Mouse (Mus musculus): Measurements from ENCODE around the gene Wnt5b.

The Wnt5b gene

DNA sequence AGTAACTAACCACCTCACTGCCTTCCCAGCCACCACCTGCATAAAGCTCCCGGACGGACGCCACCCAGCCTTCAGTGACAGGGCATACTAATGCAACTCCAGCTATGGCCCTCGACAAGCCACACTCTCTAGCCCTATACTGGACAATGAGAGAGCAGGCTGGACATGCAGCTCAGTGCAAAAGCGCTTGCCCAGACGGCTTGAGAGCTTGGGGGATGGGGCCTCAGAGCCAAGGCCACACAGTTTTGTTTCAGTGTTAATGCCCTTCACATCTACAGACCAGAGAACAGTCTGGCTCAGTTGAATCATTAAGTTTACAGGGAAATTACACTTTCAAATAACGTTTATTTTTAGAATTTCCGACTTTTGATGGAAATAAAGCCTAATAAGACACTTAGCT lies 86.0 kb downstream of the Wnt5b start:
- DNase-seq (ENCODE audit: low spot score in 2 of 2): no peak

DNA sequence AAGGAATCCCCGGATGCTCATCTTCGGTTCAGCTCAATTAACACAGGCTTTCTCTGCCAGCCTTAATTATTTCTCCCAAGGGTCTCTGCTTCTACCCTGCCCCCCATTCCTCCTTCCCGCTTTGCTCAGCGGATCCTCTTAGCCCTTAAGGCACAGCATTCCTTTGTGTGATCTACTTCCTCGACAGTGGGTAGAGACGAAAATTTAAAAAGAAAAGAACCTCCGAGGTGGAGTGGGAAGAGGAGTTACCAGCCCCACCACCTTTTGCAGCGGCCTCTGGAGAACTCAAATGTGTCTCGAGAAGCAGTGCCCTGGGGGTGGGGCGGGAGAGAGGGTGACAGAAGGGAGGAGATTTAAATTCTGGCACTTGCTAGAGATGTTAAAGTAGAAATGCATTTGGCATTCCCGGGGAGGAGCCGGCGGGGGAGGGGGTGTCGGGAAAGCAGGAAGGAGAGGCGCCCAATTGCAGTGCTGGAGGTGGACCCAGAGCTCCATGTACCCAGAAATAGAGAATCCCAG lies 92.1 kb downstream of the Wnt5b start:
- no peak for DNase-seq (ENCODE audit: low spot score in 2 of 2)

DNA sequence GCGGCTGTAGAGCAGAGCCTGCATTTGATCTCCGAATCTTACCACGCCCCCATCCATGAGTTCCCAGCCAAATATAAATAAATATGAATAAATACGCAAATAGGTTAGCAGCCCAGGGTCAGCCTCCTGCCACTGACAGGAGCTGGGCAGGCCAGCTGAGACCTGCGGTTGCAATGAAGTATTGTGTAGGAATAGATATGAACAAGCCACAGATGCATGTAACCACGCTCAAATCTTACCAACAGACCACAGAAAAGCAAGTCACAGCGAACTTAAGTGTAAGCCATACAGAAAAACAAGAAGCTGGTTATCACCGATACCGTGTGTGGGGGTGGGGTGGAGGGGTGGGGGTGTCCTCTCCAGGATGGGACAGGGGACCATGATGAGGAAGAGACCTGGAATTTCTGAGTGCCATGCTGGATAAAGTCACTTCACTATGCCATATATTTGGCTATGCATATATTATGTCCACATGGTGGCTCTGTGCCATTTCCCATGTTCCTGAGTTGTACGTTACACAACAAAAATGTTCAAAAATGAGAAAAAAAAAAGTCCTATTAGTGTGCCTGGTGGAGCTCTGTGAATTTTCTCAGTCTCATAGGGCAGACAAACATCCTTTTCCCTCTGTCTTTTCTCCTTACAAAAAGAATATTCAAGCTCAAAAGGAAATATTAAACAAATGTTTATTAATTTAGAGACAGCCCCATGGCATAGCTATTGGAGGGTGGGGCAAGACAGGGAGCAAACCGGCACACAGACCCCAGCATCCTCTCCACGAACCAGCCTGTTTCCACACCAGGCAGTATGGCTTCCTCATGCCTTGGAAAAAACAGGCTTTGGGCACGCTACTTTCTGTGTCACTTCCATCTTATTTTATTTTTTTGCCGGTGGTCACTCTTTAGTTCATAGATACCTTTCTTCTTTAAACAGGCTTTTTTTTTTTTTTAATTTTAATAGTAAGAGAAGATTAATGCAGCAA lies 92.9 kb downstream of the Wnt5b start:
- DNase-seq (ENCODE audit: low spot score in 2 of 2): no peak

DNA sequence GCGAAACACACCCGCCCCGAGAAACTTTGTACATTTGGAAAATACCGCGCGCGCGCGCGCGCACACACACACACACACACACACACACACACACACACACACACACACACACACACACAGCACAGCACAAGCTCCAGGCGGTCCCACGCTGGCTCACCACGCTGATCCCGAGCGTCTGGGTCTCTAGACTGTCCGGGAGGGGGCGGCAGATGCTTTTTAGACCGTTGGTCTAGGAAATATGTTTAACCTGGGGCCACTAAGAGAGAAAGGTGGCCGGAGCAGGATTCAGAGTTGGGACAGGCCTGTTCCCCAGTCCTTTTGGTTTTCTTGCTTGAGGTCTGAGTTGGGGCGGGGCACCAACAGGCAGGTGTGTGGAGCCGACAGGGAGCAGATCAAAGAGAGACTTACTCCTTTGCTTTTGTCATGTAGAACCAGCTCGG lies 95.1 kb downstream of the Wnt5b start:
- no peak for DNase-seq (ENCODE audit: low spot score in 2 of 2)

DNA sequence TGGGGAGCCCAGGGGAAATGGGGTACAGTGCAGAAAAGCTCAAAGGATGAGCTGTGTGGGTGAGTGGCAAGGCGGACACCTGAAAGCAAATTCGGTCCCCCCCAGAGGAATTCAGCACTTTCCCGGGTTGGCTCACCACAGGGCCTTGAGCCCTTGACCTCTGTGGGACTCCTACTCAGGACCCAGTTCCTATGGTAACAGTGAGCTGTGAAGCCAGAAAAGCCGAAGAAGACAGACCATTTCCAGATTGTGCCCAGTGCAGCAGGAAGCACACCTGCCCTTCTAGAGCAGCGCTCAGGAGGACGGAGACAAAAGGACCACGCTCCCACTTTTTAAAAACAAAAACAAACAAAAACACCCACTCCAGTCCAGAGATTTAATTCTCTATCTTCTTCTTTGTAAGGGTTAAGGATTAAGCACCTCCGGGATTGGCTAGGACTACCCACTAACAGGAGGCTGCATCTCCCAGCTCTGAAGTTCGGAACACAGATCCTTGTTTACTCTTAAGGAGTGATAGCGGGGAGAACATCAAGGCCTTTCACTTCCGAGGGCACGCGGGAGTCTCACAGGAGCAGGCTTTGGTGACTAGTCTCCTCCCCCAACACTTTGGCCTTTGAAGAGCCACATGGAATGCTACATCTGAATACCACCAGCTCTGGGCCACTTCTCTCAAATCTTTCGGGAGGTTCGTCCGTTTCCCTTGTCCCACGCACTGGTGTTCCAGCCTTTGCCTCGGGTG lies 95.7 kb downstream of the Wnt5b start:
- DNase-seq (ENCODE audit: low spot score in 2 of 2): no peak

- DNase-seq (ENCODE audit: low spot score in 2 of 2): no peak
Measured at GRCm38 (mm10) chr6:119445671-119446607, 98.2 kb downstream of the Wnt5b start.

- peak; percentile 62 to 78 for DNase-seq (ENCODE audit: low spot score in 2 of 2)
Measured at GRCm38 (mm10) chr6:119443742-119444645, 100.2 kb downstream of the Wnt5b start.

DNA sequence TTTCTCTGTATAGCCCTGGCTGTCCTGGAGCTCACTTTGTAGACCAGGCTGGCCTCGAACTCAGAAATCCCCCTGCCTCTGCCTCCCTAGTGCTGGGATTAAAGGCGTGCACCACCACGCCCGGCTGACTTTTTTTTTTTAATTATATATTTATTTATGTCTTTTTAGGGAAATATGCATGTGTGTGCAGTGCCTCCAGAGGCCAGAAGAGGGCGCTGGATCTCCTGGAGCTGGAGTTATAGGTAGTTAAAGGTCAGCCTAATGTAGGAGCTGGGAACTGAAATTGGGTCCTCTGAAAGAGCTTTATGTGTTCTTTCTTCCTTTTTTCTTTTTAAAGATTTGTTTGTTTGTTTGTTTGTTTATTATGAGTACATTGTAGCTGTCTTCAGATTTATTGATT lies 101.4 kb downstream of the Wnt5b start:
- peak; percentile 16 to 17 for DNase-seq (ENCODE audit: low spot score in 2 of 2)

- no peak for DNase-seq (ENCODE audit: low spot score in 2 of 2)
Measured at GRCm38 (mm10) chr6:119437894-119438761, 106.0 kb downstream of the Wnt5b start.

DNA sequence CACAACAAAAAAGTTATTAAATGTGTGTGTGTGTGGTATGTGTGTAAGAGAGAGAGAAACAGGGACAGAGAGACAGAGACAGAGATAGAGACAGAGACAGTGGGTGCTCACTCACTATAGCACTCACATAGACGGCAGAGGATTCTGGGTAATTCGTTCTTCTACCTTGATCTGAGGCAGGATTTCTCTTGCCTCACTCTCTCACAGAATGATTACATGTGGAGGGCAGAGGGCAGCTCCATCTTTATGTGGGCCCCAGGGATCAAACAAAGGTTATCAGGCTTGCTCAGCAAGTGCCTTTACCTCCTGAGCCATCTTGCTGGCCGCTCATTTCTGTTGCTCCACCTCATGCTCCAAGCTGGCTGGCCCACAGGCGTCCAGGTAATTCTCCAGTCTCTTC lies 109.8 kb downstream of the Wnt5b start:
- DNase-seq (ENCODE audit: low spot score in 2 of 2): no peak

DNA sequence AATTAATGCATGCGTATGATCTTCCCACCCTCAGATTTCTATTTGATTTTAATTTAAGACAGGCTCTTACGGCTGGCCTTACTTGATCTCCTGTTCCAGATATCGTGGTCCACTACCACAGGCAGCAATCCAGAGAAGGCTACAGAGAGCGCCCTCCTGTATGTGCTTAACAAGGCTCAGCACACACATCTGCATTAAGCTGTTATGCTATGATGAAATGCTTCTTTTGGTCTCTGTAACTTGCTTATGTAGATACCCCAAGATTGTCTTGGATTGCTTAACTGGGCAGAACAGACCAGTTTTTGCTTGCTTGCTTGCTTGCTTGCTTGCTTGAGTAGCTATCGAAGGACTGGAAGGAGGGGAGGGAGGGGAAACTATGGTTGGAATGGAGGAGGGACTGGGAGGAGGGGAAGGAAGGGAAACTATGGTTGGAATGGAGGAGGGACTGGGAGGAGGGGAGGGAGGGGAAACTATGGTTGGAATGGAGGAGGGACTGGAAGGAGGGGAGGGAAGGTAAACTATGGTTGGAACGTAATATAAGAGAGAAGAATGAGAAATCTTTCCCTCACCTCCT lies 112.3 kb downstream of the Wnt5b start:
- no peak for DNase-seq (ENCODE audit: low spot score in 2 of 2)

DNA sequence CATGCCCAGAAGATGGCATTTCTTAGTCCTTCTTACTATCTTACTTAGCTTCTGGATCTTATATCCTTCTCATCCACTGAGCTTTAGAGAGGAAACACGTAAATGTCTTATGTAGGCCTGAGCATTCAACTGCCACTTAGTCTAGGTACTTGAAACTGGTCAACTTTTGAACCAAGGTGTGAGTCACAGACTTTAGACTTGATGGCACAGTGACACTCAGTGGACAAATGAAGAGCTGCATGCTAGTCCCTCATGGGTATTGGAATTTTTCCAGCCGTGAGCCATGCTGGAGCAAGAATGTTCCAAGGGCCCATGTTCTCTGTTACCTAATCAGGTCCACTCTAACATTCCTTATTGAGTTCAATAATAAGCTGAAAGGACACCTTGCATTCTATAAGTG lies 113.6 kb downstream of the Wnt5b start:
- DNase-seq (ENCODE audit: low spot score in 2 of 2): peak; percentile 13 to 36

- no peak for DNase-seq (ENCODE audit: low spot score in 2 of 2)
Measured at GRCm38 (mm10) chr6:119429311-119429710, 114.8 kb downstream of the Wnt5b start.

- DNase-seq (ENCODE audit: low spot score in 2 of 2): peak in 1 of 2 experiments; percentile 44
Measured at GRCm38 (mm10) chr6:119428611-119429010, 115.5 kb downstream of the Wnt5b start.

DNA sequence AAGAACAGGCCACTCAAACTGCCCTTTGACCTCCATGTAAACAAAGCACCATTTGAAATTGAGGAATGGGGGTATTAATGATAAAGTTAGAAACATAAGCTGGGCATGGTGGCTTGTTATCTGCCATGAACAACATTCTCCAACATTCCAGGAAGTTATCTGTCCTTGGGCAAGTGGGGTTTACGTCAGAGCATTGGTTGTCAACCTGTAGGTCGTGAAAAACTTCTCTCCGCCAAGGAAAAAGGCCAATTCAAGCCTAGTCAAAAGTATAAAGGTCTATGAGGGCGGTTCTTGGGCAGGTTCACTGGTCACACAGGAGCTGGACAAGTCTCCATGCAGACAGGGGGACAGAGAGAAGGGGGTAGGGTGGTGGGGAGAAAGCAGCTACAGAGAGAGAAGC lies 123.1 kb downstream of the Wnt5b start:
- DNase-seq (ENCODE audit: low spot score in 2 of 2): no peak

DNA sequence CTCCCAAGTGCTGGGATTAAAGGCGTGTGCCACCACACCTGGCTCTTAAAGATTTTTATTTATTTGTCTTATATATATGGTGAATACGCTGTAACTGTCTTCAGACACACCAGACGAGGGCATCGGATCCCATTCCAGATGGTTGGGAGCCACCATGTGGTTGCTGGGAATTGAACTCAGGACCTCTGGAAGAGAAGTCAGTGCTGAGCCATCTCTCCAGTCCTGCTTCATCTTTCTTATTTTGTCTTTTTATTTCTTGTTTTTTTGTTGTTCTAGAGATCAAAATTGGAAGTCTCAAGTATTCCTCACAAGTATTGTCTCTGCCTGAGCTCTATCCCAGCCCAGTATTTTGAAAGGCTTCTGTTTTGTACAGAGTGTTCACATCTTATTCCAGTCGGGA lies 123.8 kb downstream of the Wnt5b start:
- DNase-seq (ENCODE audit: low spot score in 2 of 2): no peak

DNA sequence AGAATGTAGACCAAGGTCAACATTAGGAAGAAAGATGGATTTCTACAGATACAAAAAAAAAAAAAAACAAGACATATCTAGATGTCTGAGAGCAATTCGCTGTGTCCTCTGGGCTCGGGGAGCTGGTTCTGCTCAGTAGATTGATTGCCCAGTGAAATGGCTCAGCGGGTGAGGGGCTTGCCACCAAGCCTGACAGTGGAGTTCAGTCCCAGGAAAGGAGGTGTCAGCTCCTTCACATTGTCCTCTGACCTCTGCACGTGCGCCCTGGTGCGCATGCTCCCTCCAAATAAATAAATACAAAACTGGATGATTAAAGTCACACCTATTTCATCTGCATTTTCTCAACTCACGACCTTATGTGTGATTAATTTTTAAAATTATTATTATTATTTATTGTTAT lies 124.7 kb downstream of the Wnt5b start:
- DNase-seq (ENCODE audit: low spot score in 2 of 2): no peak

DNA sequence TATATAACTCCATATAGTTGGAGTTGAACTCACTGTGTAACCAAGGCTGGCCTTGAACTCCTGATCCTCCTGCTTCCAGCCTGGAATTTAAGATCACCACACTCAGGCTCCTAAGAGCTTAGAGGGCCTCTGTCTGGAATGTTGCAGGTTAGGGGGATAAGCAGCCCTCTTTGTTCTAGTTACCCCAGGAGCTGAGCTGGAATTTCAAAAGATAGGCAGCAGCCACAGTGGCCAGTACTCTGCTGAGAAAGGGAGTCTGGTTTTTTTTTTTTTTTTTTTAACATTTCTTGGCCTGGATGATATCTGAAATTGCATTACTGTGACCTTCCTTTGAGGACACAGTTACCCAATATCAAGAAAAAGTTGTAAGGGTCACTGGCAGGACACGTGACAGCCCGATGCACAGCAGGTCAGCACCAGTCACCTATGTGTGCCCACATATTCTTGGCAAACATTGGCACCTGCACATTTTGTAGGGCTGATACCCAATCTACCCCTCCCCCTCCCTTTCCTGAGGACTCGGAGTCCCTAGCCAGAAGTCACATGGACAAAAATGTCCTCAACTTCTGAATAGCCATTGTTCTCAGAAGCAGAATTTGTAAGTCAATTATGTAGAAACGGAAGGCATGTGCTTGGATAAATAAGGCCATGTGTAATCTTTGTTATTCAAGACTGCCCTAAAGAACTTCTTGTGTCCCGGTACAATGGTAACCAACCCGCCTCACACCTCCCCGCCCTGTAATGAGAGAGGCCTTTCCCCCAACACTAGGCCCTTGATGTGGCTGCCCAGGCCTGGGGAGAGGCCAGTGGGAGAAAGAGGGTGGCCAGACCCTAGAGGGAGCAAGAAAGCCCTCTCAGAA lies 125.5 kb downstream of the Wnt5b start:
- no peak for DNase-seq (ENCODE audit: low spot score in 2 of 2)

Measured in natural killer cell, adult 2 months (primary cell).